Mouse (Mus musculus): ENCODE data around the gene Stmn1.
A peak's percentile ranks its signal among the peaks of the same experiment; 100 is the strongest.

The Stmn1 gene

DNA sequence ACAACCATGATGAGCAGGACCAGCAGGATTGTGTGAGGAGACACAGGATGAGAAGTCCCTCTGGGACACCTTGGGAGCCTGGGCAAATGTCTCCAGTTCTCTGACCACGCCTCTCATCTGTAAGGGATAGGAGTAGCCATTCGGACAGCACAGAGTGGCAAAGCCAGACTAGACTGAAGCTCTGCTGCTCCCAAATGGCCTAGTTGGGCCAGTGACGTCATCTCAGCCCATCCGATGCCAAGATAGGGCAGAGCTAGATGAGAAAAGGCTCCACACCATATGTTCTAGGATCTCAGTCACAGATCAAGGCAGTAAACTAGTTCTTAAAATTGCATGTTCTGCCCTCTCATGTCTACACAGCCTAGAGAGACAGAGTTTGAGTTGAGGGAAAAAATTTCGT lies 9.3 kb upstream of the Stmn1 start:
- no peak for DNase-seq (ENCODE audit: low spot score in 2 of 2)

DNA sequence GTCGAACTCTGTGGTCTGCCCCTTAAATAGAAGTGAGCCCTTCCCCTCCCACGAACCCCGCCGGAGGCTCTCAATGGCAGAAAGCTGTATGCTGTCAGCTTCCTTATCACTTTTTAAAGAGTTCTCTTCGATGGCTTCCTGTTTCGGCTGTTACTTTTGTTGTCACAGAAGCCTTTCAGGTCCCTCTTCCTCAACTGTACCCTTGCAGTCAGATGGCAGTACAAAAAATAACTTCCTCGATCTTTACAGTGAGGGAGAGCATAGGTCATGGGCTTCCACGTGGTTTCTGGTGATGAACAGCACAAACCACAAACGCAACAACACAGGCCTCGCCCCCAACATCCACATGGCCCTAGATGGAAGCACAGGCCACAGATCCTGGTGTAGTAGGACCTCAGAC lies 7.8 kb upstream of the Stmn1 start:
- no peak for DNase-seq (ENCODE audit: low spot score in 2 of 2)

DNA sequence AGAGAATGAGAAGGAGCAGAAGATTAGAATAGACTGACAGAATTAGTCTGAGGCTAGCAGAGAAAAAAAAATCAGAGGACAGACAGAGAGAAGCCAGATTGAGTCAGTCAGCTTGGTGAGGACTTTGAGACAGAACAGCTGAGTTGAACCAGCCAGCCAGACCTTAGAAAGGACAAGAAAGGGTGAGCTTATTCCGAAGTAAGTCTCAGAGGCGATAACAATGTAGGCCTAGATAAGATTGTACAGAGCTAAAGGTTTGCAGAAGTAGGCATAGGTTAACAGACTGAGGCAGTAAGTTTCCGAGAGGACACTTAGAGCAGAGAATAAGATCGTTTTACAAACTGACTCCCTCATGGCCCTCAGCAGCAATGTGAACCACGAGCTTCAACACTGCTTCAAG lies 6.9 kb upstream of the Stmn1 start:
- no peak for DNase-seq (ENCODE audit: low spot score in 2 of 2)

GRCm38 (mm10) chr4:134465789-134466188 lies 2.3 kb upstream of the Stmn1 start:
- DNase-seq (ENCODE audit: low spot score in 2 of 2): no peak

DNA sequence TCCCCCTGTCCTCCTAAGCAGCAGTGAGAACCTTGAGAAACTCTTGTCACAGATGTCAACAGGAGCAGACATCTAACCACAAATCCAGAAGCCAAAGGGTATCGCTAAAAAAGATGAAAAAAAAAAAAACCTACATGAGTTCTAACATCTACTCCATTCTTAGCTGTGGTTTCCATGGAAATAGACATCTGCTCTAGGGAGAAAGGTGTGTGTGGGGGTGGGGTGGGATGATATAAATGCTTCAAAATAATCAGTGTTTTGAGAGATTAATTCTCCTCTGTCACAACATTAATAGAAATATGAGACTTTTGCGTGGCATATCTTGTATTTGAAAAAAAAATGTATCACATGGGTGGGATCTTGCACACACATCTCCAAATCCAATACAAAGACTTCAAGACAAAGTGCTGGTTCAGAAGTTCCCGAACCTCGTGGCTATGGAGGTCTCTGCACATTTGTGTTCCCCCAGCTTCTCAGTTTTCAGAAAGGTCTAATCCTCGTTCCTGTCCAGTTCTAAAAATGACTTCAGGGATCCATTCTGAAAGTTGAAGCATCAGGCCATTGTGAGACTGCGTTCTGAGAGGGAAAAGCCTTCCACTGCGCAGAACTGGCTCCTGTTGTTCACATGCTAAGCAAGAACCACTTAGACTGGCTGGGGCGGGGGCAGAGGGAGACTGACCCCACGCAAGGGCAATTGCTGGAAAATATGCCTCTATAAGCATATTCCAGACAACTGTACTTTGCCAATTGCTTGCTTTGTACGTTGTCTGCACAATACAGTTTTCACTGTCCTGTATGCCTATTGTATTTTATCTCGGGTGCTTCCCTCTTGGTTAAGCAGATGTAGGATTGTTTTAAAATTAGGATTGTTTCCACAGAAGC lies 1.5 kb upstream of the Stmn1 start:
- no peak for DNase-seq (ENCODE audit: low spot score in 2 of 2)

GRCm38 (mm10) chr4:134467435-134468214 lies 495 bp upstream of the Stmn1 start:
- DNase-seq (ENCODE audit: low spot score in 2 of 2): no peak

DNA sequence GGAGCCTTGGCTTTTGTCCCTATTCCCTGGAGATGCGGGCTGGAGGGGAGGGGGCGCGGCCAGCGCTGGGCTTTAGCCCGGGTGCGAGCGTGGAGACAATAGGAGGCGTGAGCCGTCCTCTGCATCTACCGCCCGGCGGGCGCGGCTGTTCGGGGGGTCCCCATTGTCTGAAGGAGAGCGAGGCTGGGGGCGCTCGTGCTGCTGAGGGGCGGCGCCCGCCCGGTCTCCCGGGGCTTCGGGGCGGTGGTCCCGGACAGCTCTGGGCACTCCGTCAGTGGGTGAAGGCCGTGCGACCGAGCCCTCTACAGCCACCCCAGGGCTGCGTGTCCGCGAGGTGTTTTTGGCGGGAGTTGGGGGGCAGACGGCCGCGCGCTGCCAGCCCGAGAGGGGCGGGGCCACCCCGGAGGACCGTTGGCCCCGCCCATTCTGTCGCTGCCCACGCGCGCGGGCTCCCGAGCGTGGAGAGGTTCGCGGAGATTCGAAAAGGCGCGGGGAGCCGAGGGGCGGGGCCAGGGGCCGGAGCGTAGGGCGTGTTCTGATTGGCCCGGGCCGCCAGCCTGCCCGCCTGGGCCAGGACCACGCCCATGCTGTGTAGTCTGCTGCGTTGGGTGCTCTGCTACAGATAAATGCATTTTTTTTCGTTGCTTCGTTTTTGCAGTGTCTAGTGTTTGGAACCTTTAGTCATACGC lies 602 bp downstream of the Stmn1 start:
- DNase-seq (ENCODE audit: low spot score in 2 of 2): peak; percentile 89

- no peak for DNase-seq (ENCODE audit: low spot score in 2 of 2)
These were observed 1.2 kb downstream of the Stmn1 start for GRCm38 (mm10) chr4:134469341-134469796.

DNA sequence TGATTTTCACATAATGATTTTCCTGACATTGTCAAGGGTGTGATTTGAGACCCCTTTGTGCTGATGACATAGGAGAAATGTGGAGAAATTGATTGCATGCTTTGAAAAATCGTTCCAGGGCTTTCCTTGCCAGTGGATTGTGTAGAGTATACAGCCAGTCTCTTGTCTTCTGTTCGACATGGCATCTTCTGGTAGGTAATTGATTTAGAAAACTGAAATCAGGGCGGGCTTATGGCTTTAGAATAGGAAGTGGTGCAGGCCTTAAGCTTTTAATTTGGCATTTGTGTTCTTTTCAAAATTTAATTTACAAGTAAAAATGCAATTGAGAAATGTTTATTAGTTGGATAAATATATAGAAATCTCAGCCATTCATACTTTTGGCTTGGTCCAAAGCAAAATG lies 1.9 kb downstream of the Stmn1 start:
- no peak for DNase-seq (ENCODE audit: low spot score in 2 of 2)

DNA sequence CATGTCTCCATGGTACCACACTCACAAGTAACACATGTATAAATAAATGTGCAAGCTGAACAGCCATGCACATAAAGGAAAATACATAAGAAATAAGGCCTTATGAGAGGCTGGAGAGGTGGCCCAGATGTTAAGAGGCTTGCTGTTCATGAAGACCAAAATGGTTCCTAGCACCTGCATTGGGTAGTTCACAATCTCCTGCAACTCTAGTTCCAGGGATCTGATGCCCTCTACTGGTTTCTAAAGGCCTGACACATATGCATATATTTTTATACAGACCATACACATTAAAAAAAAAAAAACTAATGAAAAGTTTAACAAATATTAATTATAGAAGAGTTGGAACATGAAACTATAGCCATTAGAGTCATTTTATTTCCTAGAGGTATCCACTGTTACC lies 3.3 kb downstream of the Stmn1 start:
- DNase-seq (ENCODE audit: low spot score in 2 of 2): no peak

- DNase-seq (ENCODE audit: low spot score in 2 of 2): no peak
These were observed 5.6 kb downstream of the Stmn1 start for GRCm38 (mm10) chr4:134473764-134474163.

- DNase-seq (ENCODE audit: low spot score in 2 of 2): no peak
These were observed 6.1 kb downstream of the Stmn1 start for GRCm38 (mm10) chr4:134474240-134474639.

- DNase-seq (ENCODE audit: low spot score in 2 of 2): no peak
These were observed 8.8 kb downstream of the Stmn1 start for GRCm38 (mm10) chr4:134476899-134477298.

- peak; percentile 74 to 83 for DNase-seq (ENCODE audit: low spot score in 2 of 2)
These were observed 9.9 kb downstream of the Stmn1 start for GRCm38 (mm10) chr4:134478031-134478430.

GRCm38 (mm10) chr4:134479839-134480238 lies 11.7 kb downstream of the Stmn1 start:
- DNase-seq (ENCODE audit: low spot score in 2 of 2): no peak

DNA sequence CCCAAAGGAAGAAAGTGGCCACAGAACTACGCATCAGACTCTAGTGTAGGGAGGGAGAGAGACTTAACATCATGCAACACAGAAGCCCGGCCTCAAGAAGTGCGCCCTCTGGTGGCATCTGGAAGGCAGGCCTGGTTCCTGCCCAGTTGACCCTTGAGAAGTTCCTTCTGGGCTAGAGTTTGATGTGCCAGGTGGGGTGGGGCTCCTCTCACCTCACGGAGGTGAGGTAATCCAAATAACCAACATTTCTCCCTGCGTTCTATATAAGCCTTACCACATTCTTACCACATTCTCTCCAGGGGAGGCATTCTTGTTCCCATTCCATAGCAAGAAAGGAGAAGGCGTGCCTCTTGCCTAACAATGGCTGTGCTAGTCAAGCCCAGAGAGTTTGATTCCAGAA lies 12.7 kb downstream of the Stmn1 start:
- peak in 1 of 2 experiments; percentile 61 for DNase-seq (ENCODE audit: low spot score in 2 of 2)

- no peak for DNase-seq (ENCODE audit: low spot score in 2 of 2)
These were observed 13.2 kb downstream of the Stmn1 start for GRCm38 (mm10) chr4:134481270-134481669.

DNA sequence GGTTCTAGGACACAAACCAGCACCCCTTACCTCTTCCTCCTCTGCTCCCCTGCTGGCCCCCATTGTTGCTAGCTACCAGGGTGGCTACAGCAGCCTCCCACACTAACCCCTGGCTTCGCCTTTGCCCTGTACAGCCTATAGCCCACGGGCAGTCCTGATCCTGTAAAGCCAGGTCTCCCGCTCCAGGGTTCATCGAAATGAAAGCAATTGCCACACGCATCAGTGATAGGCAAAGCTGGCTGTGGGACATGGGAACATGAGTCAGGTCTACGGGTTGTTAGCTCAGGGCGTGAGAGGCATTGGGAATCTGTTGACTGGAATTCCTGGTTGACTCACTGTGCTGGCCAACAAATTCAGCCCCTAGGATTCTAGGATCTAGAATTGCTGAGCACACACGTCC lies 14.3 kb downstream of the Stmn1 start:
- DNase-seq (ENCODE audit: low spot score in 2 of 2): no peak

GRCm38 (mm10) chr4:134483078-134483688 lies 15.1 kb downstream of the Stmn1 start:
- DNase-seq (ENCODE audit: low spot score in 2 of 2): no peak

GRCm38 (mm10) chr4:134483696-134484095 lies 15.6 kb downstream of the Stmn1 start:
- DNase-seq (ENCODE audit: low spot score in 2 of 2): peak in 1 of 2 experiments; percentile 78

DNA sequence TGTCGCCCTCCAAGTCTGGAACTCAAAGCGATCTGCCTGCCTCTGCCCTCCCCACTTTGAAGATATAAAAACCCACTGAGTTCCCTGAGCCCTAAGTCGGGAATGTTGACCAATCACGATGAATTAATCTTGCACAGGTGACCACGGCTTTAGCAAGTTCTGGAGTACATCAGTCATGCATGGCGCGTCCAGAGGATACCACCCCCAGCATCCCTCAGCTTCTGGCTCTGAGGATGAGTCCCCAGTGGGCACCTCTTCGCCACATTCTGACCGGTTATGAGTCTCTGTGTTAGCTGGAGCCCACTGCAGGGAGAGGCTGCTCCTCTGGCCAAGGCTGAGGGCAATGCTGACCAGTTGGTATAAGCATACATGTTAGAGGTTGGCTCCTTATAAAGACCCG lies 16.1 kb downstream of the Stmn1 start:
- no peak for DNase-seq (ENCODE audit: low spot score in 2 of 2)

All from right cerebral cortex, postnatal 36 days (tissue).